Mouse (Mus musculus): ENCODE data around the gene Dnah7a. TPM values are rescaled to one million over a fixed set of nuclear protein-coding genes. Genes with fewer than 3 reads are reported as not detected.
"Not testable (repeated sequence)": the region's sequence is repeated elsewhere in the genome, so short reads cannot be mapped to it uniquely, and the experiment has no call there.

Dnah7a gene
- total RNA-seq, 4 experiments from 2014 or later: not detected

DNA sequence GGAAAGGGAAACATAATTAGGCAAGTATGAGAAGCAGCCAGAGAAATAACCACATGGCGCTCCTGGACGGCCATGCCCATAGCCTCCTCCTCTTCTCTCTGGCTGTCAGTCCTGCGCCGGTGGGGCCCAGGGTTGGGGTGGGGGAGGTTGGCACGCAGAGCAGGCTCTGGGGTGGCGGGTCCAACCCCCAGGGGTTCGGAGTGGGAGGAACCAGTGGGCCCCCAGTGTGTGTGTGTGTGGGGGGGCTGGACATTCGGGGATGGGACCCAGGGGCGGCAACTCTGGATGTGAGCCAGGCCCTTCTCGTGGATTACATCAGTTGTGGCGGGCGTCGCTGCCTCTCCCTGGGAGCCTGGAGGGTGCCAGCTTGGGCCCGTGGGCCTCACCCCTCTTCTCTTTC, 317.8 kb downstream of the Dnah7a start:
- DNase-seq (ENCODE audit: low spot score in 2 of 2): no peak

- no peak for DNase-seq (ENCODE audit: low spot score in 2 of 2)
These were observed 322.4 kb downstream of the Dnah7a start for GRCm38 (mm10) chr1:53384085-53384688.

DNA sequence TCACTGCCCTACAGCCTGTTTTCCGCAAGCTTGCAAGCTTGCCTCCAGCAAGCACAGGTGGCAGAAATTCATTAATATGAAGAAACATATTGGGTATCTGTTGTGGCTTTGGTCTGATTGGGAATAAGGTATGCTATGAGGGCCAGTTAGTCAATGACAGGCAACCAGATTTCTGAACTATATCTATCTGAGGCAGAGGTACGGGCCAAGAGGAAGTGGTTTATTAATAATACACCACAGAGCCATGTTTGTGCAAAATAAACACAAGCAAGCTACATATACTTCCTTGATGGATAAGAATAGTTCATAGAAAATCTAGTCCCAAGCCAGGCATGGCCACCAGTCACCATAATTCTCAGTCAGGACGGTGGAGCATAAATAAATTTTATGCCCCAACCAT, 328.9 kb downstream of the Dnah7a start:
- no peak for DNase-seq (ENCODE audit: low spot score in 2 of 2)

- DNase-seq (ENCODE audit: low spot score in 2 of 2): not testable (repeated sequence)
These were observed 330.6 kb downstream of the Dnah7a start for GRCm38 (mm10) chr1:53375965-53376364.

DNA sequence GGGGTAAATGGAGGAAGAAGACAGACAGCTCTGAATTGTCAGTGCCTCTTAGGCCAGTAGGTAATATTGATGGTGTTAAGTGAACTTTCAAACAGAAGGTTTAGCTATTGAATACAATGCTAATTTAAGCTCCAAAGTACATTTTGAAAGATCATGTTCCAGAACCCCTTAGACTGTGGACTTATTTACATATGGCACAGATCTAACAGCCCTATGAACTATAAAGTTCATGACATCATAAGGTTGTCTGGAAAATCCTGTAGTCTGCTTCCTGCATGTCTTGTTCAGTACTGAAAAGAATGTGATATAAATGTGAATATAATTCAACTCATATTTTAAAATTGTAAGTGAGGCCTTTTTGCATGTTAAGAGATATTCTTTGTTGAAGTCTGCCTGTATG, 347.6 kb downstream of the Dnah7a start:
- no peak for DNase-seq (ENCODE audit: low spot score in 2 of 2)

DNA sequence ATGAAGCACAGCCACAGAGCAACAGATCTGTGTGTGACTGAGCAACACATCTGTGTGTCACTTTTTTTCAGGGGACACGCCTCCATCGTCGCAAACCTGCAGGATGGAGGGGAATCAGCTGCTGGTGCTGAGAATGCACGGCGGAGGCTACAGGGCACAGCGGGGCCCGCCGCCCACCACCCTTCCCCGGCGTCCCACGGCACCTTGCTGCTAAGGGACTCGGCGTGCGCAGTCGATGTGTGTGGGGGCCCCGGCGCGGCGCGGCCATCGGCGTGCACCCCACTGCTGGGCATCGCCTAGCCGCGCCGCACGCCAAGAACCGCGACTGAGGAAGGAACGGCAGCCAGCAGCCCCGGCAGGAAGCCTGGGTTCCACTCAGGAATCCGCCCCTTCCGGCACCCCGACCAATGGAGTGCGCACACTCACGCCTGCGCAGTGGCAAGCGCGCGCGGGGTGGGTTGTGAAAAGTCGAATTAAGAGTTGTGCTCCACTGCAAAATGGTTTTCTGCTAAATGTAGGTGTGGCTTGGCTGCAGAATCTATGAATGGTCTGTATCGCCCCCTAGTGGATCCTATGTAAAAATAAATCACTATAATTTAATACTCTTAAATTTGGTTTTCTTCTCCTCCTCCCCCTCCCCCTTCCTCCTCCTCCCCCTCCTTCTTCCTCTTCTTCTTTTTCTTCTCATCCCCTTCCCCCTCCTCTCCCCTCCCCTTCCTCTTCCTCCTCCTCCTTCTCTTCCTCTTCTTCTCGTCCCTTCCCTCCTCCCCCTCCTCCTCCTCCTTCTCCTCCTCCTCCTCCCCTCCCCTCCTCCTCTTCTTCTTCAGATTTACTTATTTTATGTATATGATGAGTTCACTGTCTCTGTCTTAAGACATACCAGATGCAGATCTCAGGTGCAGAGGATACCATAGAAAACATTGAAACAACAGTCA, 354.0 kb downstream of the Dnah7a start, which contains the start of the genes Asdurf, Gm28551 and Asnsd1:
TSS of gene Asdurf (minus strand) at position 293 of the 935 bp plus-strand sequence.
TSS of gene Gm28551 (minus strand) at position 341 of the 935 bp plus-strand sequence.
TSS of gene Asnsd1 (minus strand) at position 426 of the 935 bp plus-strand sequence.
- peak; percentile 92 to 94 for DNase-seq (ENCODE audit: low spot score in 2 of 2)

Small RNAs within 50 kb of the gene (microRNA-seq; reads per million reads assigned to microRNA genes)
- not detected for gene Gm25240

Other genes starting within 250 kb of the Dnah7a start
- 1 to 10 TPM; 4.0 to 7.2 (median 6.5) TPM for gene Stk17b, start 78.4 kb upstream of the Dnah7a start, total RNA-seq (2022)